Mouse (Mus musculus) myocyte (in vitro differentiated cells): Measurements from ENCODE around the gene Nadsyn1. TPM values are rescaled to one million over a fixed set of nuclear protein-coding genes. Genes with fewer than 3 reads are reported as not detected.
A peak's percentile ranks its signal among the peaks of the same experiment; 100 is the strongest.

Experiments used
- H3K27me3 ChIP-seq: one replicate; pipeline ENCODE4 v1.6.1; 2011; ENCODE audit not compliant: control insufficient read depth, insufficient read depth, insufficient read length
- H3K36me3 ChIP-seq: one replicate; pipeline ENCODE4 v1.6.1; 2011; ENCODE audit not compliant: control insufficient read depth, insufficient read depth
- H3K4me2 ChIP-seq: one replicate; pipeline ENCODE4 v1.6.1; 2011; ENCODE audit warnings: low read depth, control low read depth
- H3K4me3 ChIP-seq: one replicate; pipeline ENCODE4 v1.5.1; 2011; ENCODE audit warnings: mild to moderate bottlenecking, control low read depth, moderate library complexity
- H3K79me2 ChIP-seq: one replicate; pipeline ENCODE4 v1.6.1; 2011; ENCODE audit not compliant: control insufficient read depth, insufficient read depth
- H3ac ChIP-seq: one replicate; pipeline ENCODE4 v1.6.1; 2011; ENCODE audit not compliant: control insufficient read depth, insufficient read length
- CEBPB ChIP-seq: IDR thresholded peaks from 2 replicates; pipeline ENCODE4 v1.6.1; 2011; ENCODE audit warnings: mild to moderate bottlenecking, moderate library complexity; ENCODE audit not compliant: poor library complexity, insufficient read depth, severe bottlenecking
- E2F4 ChIP-seq: IDR thresholded peaks from one replicate; pipeline ENCODE4 v1.6.1; 2011; ENCODE audit warnings: mild to moderate bottlenecking, control low read depth, moderate library complexity; ENCODE audit not compliant: insufficient read depth
- MAX ChIP-seq: IDR thresholded peaks from one replicate; pipeline ENCODE4 v1.6.1; 2011; ENCODE audit warnings: low read depth, mild to moderate bottlenecking, control low read depth
- MYOD1 ChIP-seq, 3 experiments: IDR thresholded peaks; one replicate each; pipeline ENCODE4 v1.6.1; 2011; ENCODE audit warnings: control low read depth in 2 of 3, low read depth in 2 of 3, mild to moderate bottlenecking in 2 of 3, moderate library complexity in 1 of 3; ENCODE audit not compliant: insufficient read length in 2 of 3, control insufficient read depth in 1 of 3
- MYOG ChIP-seq, 3 experiments: IDR thresholded peaks; one replicate each; pipeline ENCODE4 v1.6.1; 2011; ENCODE audit warnings: control low read depth in 2 of 3, low read depth in 2 of 3, mild to moderate bottlenecking in 2 of 3; ENCODE audit not compliant: insufficient read length in 2 of 3, control insufficient read depth in 1 of 3, insufficient read depth in 1 of 3
- POLR2A ChIP-seq: IDR thresholded peaks from one replicate; pipeline ENCODE4 v1.6.1; 2011; ENCODE audit warnings: low read depth, mild to moderate bottlenecking, control low read depth, moderate library complexity; ENCODE audit not compliant: insufficient read length
- POLR2AphosphoS2 ChIP-seq: IDR thresholded peaks from one replicate; pipeline ENCODE4 v1.6.1; 2011; ENCODE audit warnings: low read depth, control low read depth; ENCODE audit not compliant: insufficient read length
- REST ChIP-seq: IDR thresholded peaks from one replicate; pipeline ENCODE4 v1.6.1; 2011; ENCODE audit warnings: mild to moderate bottlenecking, control low read depth, moderate library complexity; ENCODE audit not compliant: insufficient read depth, insufficient read length
- SRF ChIP-seq: IDR thresholded peaks from one replicate; pipeline ENCODE4 v1.6.1; 2011; ENCODE audit warnings: low read depth; ENCODE audit not compliant: control insufficient read depth, insufficient read length
- TCF12 ChIP-seq: IDR thresholded peaks from one replicate; pipeline ENCODE4 v1.6.1; 2011; ENCODE audit warnings: mild to moderate bottlenecking, control low read depth; ENCODE audit not compliant: poor library complexity, insufficient read depth, severe bottlenecking
- TCF3 ChIP-seq: IDR thresholded peaks from one replicate; pipeline ENCODE4 v1.6.1; 2011; ENCODE audit warnings: low read depth, control low read depth; ENCODE audit not compliant: insufficient read length
- USF1 ChIP-seq: IDR thresholded peaks from one replicate; pipeline ENCODE4 v1.6.1; 2011; ENCODE audit warnings: low read depth, mild to moderate bottlenecking, control low read depth, moderate library complexity
- polyA plus RNA-seq: library from polyadenylated mRNA; unstranded; fragments of >200 nt; fragmentation: generic; extraction: Trizol; gene quantifications from one replicate; pipeline ENCODE4 v1.2.1, GENCODE M21; 2012; ENCODE audit warnings: missing spikeins

Gene Nadsyn1
- polyA plus RNA-seq, 1 experiment: 5.7 TPM

DNA sequence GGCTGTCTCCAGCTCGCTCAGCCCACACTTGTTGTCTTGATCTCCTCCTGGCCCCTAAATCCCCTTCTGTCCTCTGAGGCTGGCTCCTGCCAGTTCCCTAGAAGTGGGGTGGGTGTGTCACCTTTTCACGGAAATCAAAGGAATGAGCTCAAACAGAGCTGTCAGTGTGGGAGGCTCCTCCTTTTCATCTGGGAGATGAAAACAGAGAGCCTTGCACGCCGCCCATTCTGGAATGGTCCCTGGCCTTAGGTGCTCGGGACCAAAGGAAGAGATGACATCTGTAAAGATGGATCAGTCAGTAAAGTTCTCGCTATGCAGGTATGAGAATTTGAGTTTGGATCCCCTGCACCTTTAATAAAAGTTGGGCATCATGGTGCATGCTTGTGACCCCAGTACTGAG, 55.8 kb downstream of the Nadsyn1 start, which contains the start of gene Mrgprg:
Gene Mrgprg (minus strand): TSS at position 101 of the 400 bp plus-strand sequence.
- H3K4me3 ChIP-seq: no peak within 1 kb of the TSS
- H3K27me3 ChIP-seq: peaks cover 8% of the 10 kb centered on the region
- TF ChIP-seq REST: no peak
- no peak for TF ChIP-seq MAX
- no peak for TF ChIP-seq SRF
- TF ChIP-seq POLR2A: no peak
- no peak for TF ChIP-seq TCF3
- TF ChIP-seq USF1: no peak
- TF ChIP-seq TCF12: no peak
- no peak for TF ChIP-seq MYOG (IDR thresholded peaks at IDR 0.05; ENCODE audit: control insufficient read depth in 1 of 3, insufficient read depth in 1 of 3, insufficient read length in 2 of 3, low read depth in 2 of 3)
- no peak for TF ChIP-seq CEBPB
- no peak for TF ChIP-seq POLR2AphosphoS2
- no peak for TF ChIP-seq E2F4
- no peak within 1 kb of the TSS for H3ac ChIP-seq
- no peaks in the 10 kb centered on the region for H3K36me3 ChIP-seq
- H3K4me2 ChIP-seq: no peak within 1 kb of the TSS
- no peaks in the 10 kb centered on the region for H3K79me2 ChIP-seq

DNA sequence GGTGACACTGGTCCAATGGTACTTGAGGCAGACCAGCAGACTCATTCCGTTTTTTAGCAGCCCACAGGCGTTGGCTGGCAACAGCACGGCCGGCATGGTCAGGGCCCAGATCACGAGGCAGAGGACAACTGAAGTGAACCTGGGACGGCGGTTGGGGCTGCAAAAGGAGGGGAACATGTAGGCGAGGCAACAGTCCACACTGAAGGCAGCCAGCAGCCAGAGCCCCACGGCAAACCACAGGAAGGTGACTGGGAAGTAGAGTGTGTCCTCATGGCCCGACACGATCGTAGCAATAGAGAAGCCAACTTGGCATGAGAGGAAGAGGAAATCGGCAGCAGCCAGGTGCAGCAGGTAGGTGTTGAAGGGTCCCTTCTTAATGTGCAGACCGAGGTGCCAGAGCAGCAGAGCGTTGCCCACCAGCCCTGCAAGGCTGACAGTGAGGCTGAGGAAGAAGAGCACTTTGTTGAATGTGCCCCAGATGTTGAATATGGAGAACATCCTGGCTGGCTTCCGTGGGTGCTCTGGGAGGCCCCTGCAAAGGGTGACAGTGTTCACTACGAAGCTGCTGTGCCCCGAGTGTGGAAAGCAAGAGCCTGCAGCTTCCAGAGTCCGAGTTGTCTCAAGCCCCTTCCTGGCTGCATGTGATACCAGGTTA, 57.6 kb downstream of the Nadsyn1 start:
- no peak overlapping the region for H3K4me2 ChIP-seq
- H3K79me2 ChIP-seq: no peaks in the 10 kb centered on the region
- H3K27me3 ChIP-seq: peaks cover 8% of the 10 kb centered on the region
- H3K4me3 ChIP-seq: no peak overlapping the region
- H3K36me3 ChIP-seq: no peaks in the 10 kb centered on the region
- no peak overlapping the region for H3ac ChIP-seq
- TF ChIP-seq USF1: no peak
- TF ChIP-seq TCF3: no peak
- TF ChIP-seq TCF12: no peak
- TF ChIP-seq POLR2AphosphoS2: no peak
- no peak for TF ChIP-seq E2F4
- TF ChIP-seq MYOG (IDR thresholded peaks at IDR 0.05; ENCODE audit: control insufficient read depth in 1 of 3, insufficient read depth in 1 of 3, insufficient read length in 2 of 3, low read depth in 2 of 3): no peak
- no peak for TF ChIP-seq CEBPB
- no peak for TF ChIP-seq REST
- TF ChIP-seq SRF: no peak
- TF ChIP-seq POLR2A: no peak
- TF ChIP-seq MYOD1 (IDR thresholded peaks at IDR 0.05; ENCODE audit: control insufficient read depth in 1 of 3, insufficient read length in 2 of 3, low read depth in 2 of 3): no peak
- TF ChIP-seq MAX: no peak

- Histone ChIP-seq H3K27me3 (peaks cover 8% of the 10 kb centered on the region), H3K36me3 (no peaks in the 10 kb centered on the region), H3K4me2 (no peak overlapping the region), H3ac (no peak overlapping the region), H3K79me2 (no peaks in the 10 kb centered on the region), H3K4me3 (no peak overlapping the region)
- no peak for TF ChIP-seq E2F4
- no peak for TF ChIP-seq CEBPB
- TF ChIP-seq POLR2AphosphoS2: no peak
- TF ChIP-seq REST: no peak
Measured at GRCm38 (mm10) chr7:143763794-143764193, 58.9 kb downstream of the Nadsyn1 start.

- TF ChIP-seq E2F4 (no peak), POLR2A (no peak), TCF3 (no peak), USF1 (no peak), MYOD1 (IDR thresholded peaks at IDR 0.05; ENCODE audit: control insufficient read depth in 1 of 3, insufficient read length in 2 of 3, low read depth in 2 of 3) (no peak), SRF (no peak), REST (no peak), MYOG (IDR thresholded peaks at IDR 0.05; ENCODE audit: control insufficient read depth in 1 of 3, insufficient read depth in 1 of 3, insufficient read length in 2 of 3, low read depth in 2 of 3) (no peak), TCF12 (no peak), POLR2AphosphoS2 (no peak), CEBPB (no peak), MAX (no peak)
- H3K27me3 ChIP-seq: no peaks in the 10 kb centered on the region
- no peaks in the 10 kb centered on the region for H3K36me3 ChIP-seq
- H3K79me2 ChIP-seq: no peaks in the 10 kb centered on the region
- H3ac ChIP-seq: no peak overlapping the region
- no peak overlapping the region for H3K4me2 ChIP-seq
- H3K4me3 ChIP-seq: no peak overlapping the region
Measured at GRCm38 (mm10) chr7:143758956-143759355, 63.7 kb downstream of the Nadsyn1 start.

GRCm38 (mm10) chr7:143757696-143758095, 65.0 kb downstream of the Nadsyn1 start:
- TF ChIP-seq REST: no peak
- no peak for TF ChIP-seq USF1
- no peak for TF ChIP-seq E2F4
- TF ChIP-seq MYOG (IDR thresholded peaks at IDR 0.05; ENCODE audit: control insufficient read depth in 1 of 3, insufficient read depth in 1 of 3, insufficient read length in 2 of 3, low read depth in 2 of 3): no peak
- TF ChIP-seq SRF: no peak
- TF ChIP-seq TCF3: no peak
- no peak for TF ChIP-seq TCF12
- no peak for TF ChIP-seq CEBPB
- TF ChIP-seq POLR2A: no peak
- TF ChIP-seq MAX: no peak
- TF ChIP-seq MYOD1 (IDR thresholded peaks at IDR 0.05; ENCODE audit: control insufficient read depth in 1 of 3, insufficient read length in 2 of 3, low read depth in 2 of 3): no peak
- TF ChIP-seq POLR2AphosphoS2: no peak
- H3K4me3 ChIP-seq: peak overlapping the region; percentile 13
- H3K36me3 ChIP-seq: no peaks in the 10 kb centered on the region

More at GRCm38 (mm10) chr7:143757696-143758095, 65.0 kb downstream of the Nadsyn1 start:
- H3K79me2 ChIP-seq: no peaks in the 10 kb centered on the region
- H3ac ChIP-seq: no peak overlapping the region
- H3K27me3 ChIP-seq: no peaks in the 10 kb centered on the region
- H3K4me2 ChIP-seq: peak overlapping the region; percentile 90
